ENCODE assay signal across 21 mouse cellular contexts in the genomic region with DNA sequence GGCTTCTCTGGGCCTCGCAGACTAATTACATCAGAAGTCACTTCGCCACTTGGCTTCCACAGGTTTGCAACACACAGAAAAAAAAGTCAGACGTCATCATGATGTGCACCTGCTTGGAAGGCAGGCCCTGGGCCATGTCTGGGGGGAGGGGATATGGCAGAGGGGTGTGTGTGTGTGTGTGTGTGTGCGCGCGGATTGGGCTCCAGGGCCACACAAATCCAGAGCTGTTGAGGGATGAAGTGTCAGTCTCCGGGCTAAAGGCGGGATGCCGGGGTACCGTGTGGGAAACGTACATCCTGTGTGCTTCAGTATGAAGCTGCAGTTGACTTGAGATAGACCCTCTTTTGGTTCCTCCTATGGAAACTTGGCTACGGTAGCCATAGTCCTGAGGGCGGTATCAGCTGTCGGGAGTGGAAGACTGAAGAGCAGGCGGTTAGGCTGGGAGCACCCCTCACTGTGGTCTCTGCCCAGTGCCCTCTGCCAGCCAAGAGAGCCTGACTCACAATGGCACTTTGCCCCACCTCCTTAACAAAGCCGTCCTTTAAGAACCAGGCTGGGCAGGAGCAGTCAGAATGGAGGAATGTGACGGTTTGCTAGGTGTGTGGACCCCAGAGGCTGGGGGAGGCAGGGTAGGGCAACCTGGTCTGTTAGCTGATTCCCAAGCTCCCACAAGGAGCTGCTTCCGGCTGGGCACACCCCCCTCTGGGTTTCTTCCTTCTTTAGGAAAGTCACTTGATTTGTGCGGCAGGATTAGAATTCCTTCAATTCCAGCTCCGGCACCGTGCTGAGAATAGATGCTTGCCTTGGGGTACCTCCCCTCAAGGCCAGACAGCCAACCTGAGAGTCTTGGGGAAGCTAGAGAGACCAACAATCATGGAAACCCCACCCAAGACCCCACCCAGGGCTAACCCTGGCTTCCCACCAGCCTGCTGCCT. TPM values are rescaled to one million over a fixed set of nuclear protein-coding genes. Genes with fewer than 3 reads are reported as not detected.
DNase-seq lines count a peak whose midpoint lies in the region; ATAC-seq and TF ChIP-seq lines count a peak whose summit lies in the region.
"Had no signal": no experiment of that assay in that cellular context is flagged by ENCODE, and none has a peak within 500 bp of the region (broad histone marks: within the 10 kb centered on the region; RNA-seq: fewer than 3 reads in every experiment).

No protein-coding gene starts in this region.

- intact Hi-C loops in heart, postnatal 25 days (cut with DNase I) = no loop called here

- TF ChIP-seq EP300 in lung, postnatal 0 days (IDR thresholded peaks at IDR 0.05) = no peak

- no peaks in the 10 kb centered on the region for H3K36me3 ChIP-seq in lung, postnatal 0 days (ENCODE audit: insufficient read depth, low read length)
- H3K36me3 ChIP-seq: heart, embryonic 13.5 days; hindbrain, embryonic 12.5 days; kidney, embryonic 15.5 days; midbrain, embryonic 13.5 days; stomach, embryonic 15.5 days had no signal

- H3K27ac ChIP-seq in lung, postnatal 0 days (ENCODE audit: low read length) = no peak overlapping the region
- H3K27ac ChIP-seq: heart, embryonic 13.5 days; hindbrain, embryonic 12.5 days; kidney, embryonic 15.5 days; midbrain, embryonic 13.5 days; stomach, embryonic 15.5 days had no signal

- H3K9me3 ChIP-seq in lung, postnatal 0 days (ENCODE audit: low read length) = no peaks in the 10 kb centered on the region
- H3K9me3 ChIP-seq: heart, embryonic 13.5 days; hindbrain, embryonic 12.5 days; kidney, embryonic 15.5 days; midbrain, embryonic 13.5 days; stomach, embryonic 15.5 days had no signal

- no peak overlapping the region for H3K4me3 ChIP-seq in lung, postnatal 0 days (ENCODE audit: low read depth, low read length)
- H3K4me3 ChIP-seq: heart, embryonic 13.5 days; hindbrain, embryonic 12.5 days; kidney, embryonic 15.5 days; midbrain, embryonic 13.5 days; stomach, embryonic 15.5 days had no signal

- ATAC-seq in lung, postnatal 0 days = no peak
- ATAC-seq: forebrain, embryonic 16.5 days; midbrain, embryonic 13.5 days had no signal

- peak; percentile 28 for DNase-seq in heart, postnatal 4 days
- DNase-seq in heart, postnatal 25 days (ENCODE audit: low spot score) = no peak
- DNase-seq in lung, postnatal 0 days (ENCODE audit: low spot score) = peak; percentile 31
- DNase-seq in lung, adult 18-20 months = no peak
- peak; percentile 45 for DNase-seq in NIH3T3 (ENCODE audit: low read depth)
- peak; percentile 94 for DNase-seq in fibroblast of lung, adult 2 months (ENCODE audit: low read depth)
- DNase-seq in thymus, postnatal 14 days = no peak
- no peak for DNase-seq in natural killer cell, adult 2 months (ENCODE audit: low spot score in 2 of 2)
- DNase-seq: adrenal gland, postnatal 36 days; cerebellum, adult 9-10 months; heart, adult 11 months; lung, embryonic 14.5 days; spleen, adult 18-20 months had no signal

- no peak overlapping the region for H3K4me2 ChIP-seq in lung, postnatal 0 days (replicated peaks; ENCODE audit: low read depth, low read length)
- H3K4me2 ChIP-seq: heart, embryonic 13.5 days; hindbrain, embryonic 12.5 days; kidney, embryonic 15.5 days; lung, embryonic 14.5 days; midbrain, embryonic 13.5 days; stomach, embryonic 15.5 days had no signal

- 68% methylated on average over 21 of the region's 21 CpGs for WGBS in lung, postnatal 0 days

- H3K4me1 ChIP-seq in lung, postnatal 0 days (ENCODE audit: insufficient read depth, low read depth, low read length) = no peaks in the 10 kb centered on the region

- no peak for TF ChIP-seq CTCF in lung, postnatal 0 days (IDR thresholded peaks at IDR 0.05)

- 0 out of 2 replicates have a peak, but pooled peaks cover 8% of the 10 kb centered on the region for H3K27me3 ChIP-seq in lung, postnatal 0 days (replicated peaks; ENCODE audit: insufficient read depth, low read length)

- no peak overlapping the region for H3K9ac ChIP-seq in lung, postnatal 0 days (replicated peaks; ENCODE audit: low read depth)
- H3K9ac ChIP-seq: heart, embryonic 13.5 days; hindbrain, embryonic 12.5 days; kidney, embryonic 15.5 days; lung, embryonic 14.5 days; midbrain, embryonic 13.5 days; stomach, embryonic 15.5 days had no signal

RNA-seq across cellular contexts. Expression of a gene that starts 15.7 kb away (rescaled TPM):
- total RNA-seq in heart, postnatal 4 days (2021) = 1 to 10 TPM; 7.5 to 9.3 TPM
- 1 to 10 TPM; 2.3 to 3.4 TPM for total RNA-seq in heart, postnatal 25 days (2021)
- 2.0 and 2.1 TPM in 2 replicates for polyA plus RNA-seq in lung, postnatal 0 days (2015; fragmentation: Nextera tagmentation; extraction: Ambion mirVana)

RNA-seq across cellular contexts. Expression of a gene that starts 36.2 kb away (rescaled TPM):
- total RNA-seq in heart, postnatal 4 days (2021) = not detected
- not detected for total RNA-seq in heart, postnatal 25 days (2021)
- polyA plus RNA-seq in lung, postnatal 0 days (2015; fragmentation: Nextera tagmentation; extraction: Ambion mirVana) = 1.00 and 1.3 TPM in 2 replicates
- total RNA-seq: liver, adult 2 months; megakaryocyte progenitor cell, adult 5-6 weeks had no signal
- polyA plus RNA-seq: liver, adult 2 months had no signal

RNA-seq across cellular contexts. Expression of a gene that starts 36.3 kb away (rescaled TPM):
- total RNA-seq in heart, postnatal 4 days (2021) = 1,000 to 10,000 TPM; 2,981 to 3,274 TPM
- 1,000 to 10,000 TPM; 4,549 to 4,664 TPM for total RNA-seq in heart, postnatal 25 days (2021)
- 1,092 and 1,166 TPM in 2 replicates for polyA plus RNA-seq in lung, postnatal 0 days (2015; fragmentation: Nextera tagmentation; extraction: Ambion mirVana)

RNA-seq across cellular contexts. Expression of a gene that starts 36.7 kb away (rescaled TPM):
- total RNA-seq in heart, postnatal 4 days (2021) = 10 to 100 TPM; 78.7 to 82.4 TPM
- 10 to 100 TPM; 45.6 to 46.9 TPM for total RNA-seq in heart, postnatal 25 days (2021)
- 131 and 137 TPM in 2 replicates for polyA plus RNA-seq in lung, postnatal 0 days (2015; fragmentation: Nextera tagmentation; extraction: Ambion mirVana)

RNA-seq across cellular contexts. Expression of a gene that starts 42.6 kb away (rescaled TPM):
- total RNA-seq in heart, postnatal 4 days (2021) = 10 to 100 TPM; 42.0 to 43.2 TPM
- total RNA-seq in heart, postnatal 25 days (2021) = 1 to 10 TPM; 1.2 to 1.5 TPM
- 10.9 and 13.4 TPM in 2 replicates for polyA plus RNA-seq in lung, postnatal 0 days (2015; fragmentation: Nextera tagmentation; extraction: Ambion mirVana)

Comparison
In these comparisons a context has a peak if more than half of its experiments do, and no peak if none do; other contexts are left out.
1. DNase-seq: peak in heart, postnatal 4 days (single experiment), lung, postnatal 0 days (single experiment), NIH3T3 (single experiment) and fibroblast of lung, adult 2 months (single experiment); none in heart, postnatal 25 days (single experiment), lung, adult 18-20 months (0 of 2), thymus, postnatal 14 days (single experiment) and natural killer cell, adult 2 months (0 of 2).